Mouse (Mus musculus) induced T-regulatory cell, adult 2 months (primary cell): Measurements from ENCODE around the gene Nr5a1.

Experiments used
- DNase-seq: peaks from one replicate; pipeline ENCODE4 v3.0.0-alpha.2; 2012; ENCODE audit warnings: low read depth

Gene Nr5a1

GRCm38 (mm10) chr2:38650340-38650739 is 64.0 kb downstream of the Nr5a1 start:
- DNase-seq = no peak

GRCm38 (mm10) chr2:38647661-38648060 is 66.7 kb downstream of the Nr5a1 start:
- no peak for DNase-seq

- no peak for DNase-seq
Measured at GRCm38 (mm10) chr2:38647201-38647606, 67.1 kb downstream of the Nr5a1 start.

GRCm38 (mm10) chr2:38645936-38646335 is 68.4 kb downstream of the Nr5a1 start:
- peak; percentile 57 for DNase-seq

GRCm38 (mm10) chr2:38643625-38644427 is 70.5 kb downstream of the Nr5a1 start, which contains the start of gene Psmb7:
Gene Psmb7 (minus strand): TSS chr2:38644087.
- peak; percentile 96 for DNase-seq
